Mouse (Mus musculus) liver, embryonic 14.5 days (tissue): ENCODE measurements around the gene Gm10198. TPM values are rescaled to one million over a fixed set of nuclear protein-coding genes. Genes with fewer than 3 reads are reported as not detected.

ENCODE experiments used
- ATAC-seq: fragments of 200-750 bp; cut with Nextera tagmentation; 2 replicates; pipeline ENCODE4 v1.8.0; 2017; ENCODE audit warnings: moderate number of reproducible peaks, mild to moderate bottlenecking, moderate library complexity; ENCODE audit not compliant: insufficient read depth
- DNase-seq, 3 experiments: peaks; one replicate each; pipeline ENCODE4 v3.0.0-alpha.2; 2012 to 2013; ENCODE audit warnings: low read depth in 3 of 3, low spot score in 3 of 3
- H3K27ac ChIP-seq: fragments of 300-500 bp; sonication (generic); 2 replicates; pipeline ENCODE4 v1.5.1; 2014; ENCODE audit warnings: moderate library complexity, mild to moderate bottlenecking, control low read depth, inconsistent platforms
- H3K27me3 ChIP-seq: fragments of 300-500 bp; sonication (generic); 2 replicates; pipeline ENCODE4 v1.6.1; 2014; ENCODE audit warnings: mild to moderate bottlenecking, low read length, moderate library complexity; ENCODE audit not compliant: control insufficient read depth, insufficient read depth
- H3K36me3 ChIP-seq: fragments of 300-500 bp; sonication (generic); replicated peaks from 2 replicates; pipeline ENCODE4 v1.6.1; 2014; ENCODE audit warnings: low read depth; ENCODE audit not compliant: control insufficient read depth, insufficient read depth
- H3K4me1 ChIP-seq, 2 experiments: fragments of 200-500 bp in 1 of 2; fragments of 300-500 bp in 1 of 2; sonication (generic) in 1 of 2; replicated peaks; 2 replicates each; pipeline ENCODE4 v1.6.1; 2012 to 2014; ENCODE audit warnings: antibody characterized with exemption in 1 of 2, inconsistent platforms in 1 of 2, low read length in 1 of 2; ENCODE audit not compliant: control insufficient read depth in 2 of 2, insufficient read depth in 2 of 2
- H3K4me2 ChIP-seq: fragments of 300-500 bp; sonication (generic); 2 replicates; pipeline ENCODE4 v1.6.1; 2014; ENCODE audit warnings: low read depth, mild to moderate bottlenecking, control low read depth, moderate library complexity
- H3K4me3 ChIP-seq, 2 experiments: fragments of 200-500 bp in 1 of 2; fragments of 300-500 bp in 1 of 2; sonication (generic) in 1 of 2; 2 replicates each; pipeline ENCODE4 v1.5.1; 2012 to 2014; ENCODE audit warnings: low read depth in 2 of 2, low read length in 2 of 2, mild to moderate bottlenecking in 2 of 2, control low read depth in 1 of 2, inconsistent platforms in 1 of 2, moderate library complexity in 1 of 2; ENCODE audit not compliant: insufficient read depth in 1 of 2
- H3K9ac ChIP-seq: fragments of 300-500 bp; sonication (generic); replicated peaks from 2 replicates; pipeline ENCODE4 v1.6.1; 2014; ENCODE audit warnings: mild to moderate bottlenecking, control low read depth, moderate library complexity
- H3K9me3 ChIP-seq: fragments of 300-500 bp; sonication (generic); 2 replicates; pipeline ENCODE4 v1.6.1; 2016; ENCODE audit warnings: low read length, mixed read lengths; ENCODE audit not compliant: control insufficient read depth
- CTCF ChIP-seq: IDR thresholded peaks from 2 replicates; pipeline ENCODE4 v1.5.1; 2016; ENCODE audit warnings: antibody characterized with exemption, low read depth, control low read depth
- EP300 ChIP-seq: IDR thresholded peaks from 2 replicates; pipeline ENCODE4 v1.6.1; 2016; ENCODE audit warnings: antibody characterized with exemption, low read depth
- WGBS: fragments of 180-500 bp; shearing (Covaris S2); extraction: QIAGEN DNeasy Blood & Tissue Kit; methylation state at CpG from one replicate; pipeline ENCODE4 v1.1.7; 2014; ENCODE audit not compliant: insufficient replicate concordance; 5-methylcytosine and 5-hydroxymethylcytosine counted together
- polyA plus RNA-seq, 2 experiments: library from polyadenylated mRNA; depleted of rRNA in 1 of 2; stranded (reverse) in 1 of 2; unstranded in 1 of 2; fragments of >200 nt; fragmentation: Nextera tagmentation in 1 of 2; extraction: Ambion mirVana in 1 of 2; gene quantifications; 2 replicates each; pipeline versions ENCODE4 v1.2.1 to v1.2.3; 2012 to 2014

The Gm10198 gene
- polyA plus RNA-seq, 2 experiments: not detected

GRCm38 (mm10) chr13:111577177-111577576, 15.4 kb upstream of the Gm10198 start:
- Histone ChIP-seq H3K9me3 (no peaks in the 10 kb centered on the region), H3K9ac (no peak overlapping the region), H3K27me3 (no peaks in the 10 kb centered on the region; the same call in 1 of the 2 replicates), H3K4me2 (no peak overlapping the region), H3K4me1 (peaks cover 0 to 3% of the 10 kb centered on the region in 2 experiments; a peak in 1 of 4 replicates), H3K36me3 (no peaks in the 10 kb centered on the region), H3K27ac (no peak overlapping the region), H3K4me3 (no peak overlapping the region)
- ATAC-seq: no peak
- TF ChIP-seq EP300 (peak; percentile 39; the same call in 1 of the 2 replicates), CTCF (no peak)
- DNase-seq: no peak
- 60% methylated on average over 11 of the region's 11 CpGs for WGBS

- Histone ChIP-seq H3K9me3 (no peaks in the 10 kb centered on the region), H3K27ac (no peak overlapping the region), H3K4me1 (peaks cover 0 to 3% of the 10 kb centered on the region in 2 experiments; a peak in 1 of 4 replicates), H3K4me2 (no peak overlapping the region), H3K9ac (no peak overlapping the region), H3K4me3 (no peak overlapping the region), H3K36me3 (no peaks in the 10 kb centered on the region), H3K27me3 (no peaks in the 10 kb centered on the region)
- TF ChIP-seq CTCF (no peak), EP300 (no peak)
- DNase-seq (no peak), ATAC-seq (no peak)
- 83% methylated on average over 10 of the region's 10 CpGs for WGBS
Measured at GRCm38 (mm10) chr13:111580054-111580453, 12.5 kb upstream of the Gm10198 start.

- ATAC-seq: no peak
- TF ChIP-seq CTCF (no peak), EP300 (no peak)
Measured at GRCm38 (mm10) chr13:111598111-111598510, 5.5 kb downstream of the Gm10198 start.

GRCm38 (mm10) chr13:111601383-111601782, 8.8 kb downstream of the Gm10198 start:
- Histone ChIP-seq H3K9me3 (no peaks in the 10 kb centered on the region), H3K27ac (no peak overlapping the region), H3K27me3 (no peaks in the 10 kb centered on the region), H3K4me2 (no peak overlapping the region), H3K9ac (no peak overlapping the region), H3K36me3 (no peaks in the 10 kb centered on the region), H3K4me3 (no peak overlapping the region), H3K4me1 (peaks cover 14 to 17% of the 10 kb centered on the region in 2 experiments; a peak in 3 of 4 replicates)
- no peak for DNase-seq
- TF ChIP-seq CTCF: no peak
- ATAC-seq: no peak
- WGBS: 41% methylated on average over 4 of the region's 4 CpGs

More at GRCm38 (mm10) chr13:111598111-111598510, 5.5 kb downstream of the Gm10198 start:
- H3K27ac ChIP-seq: no peak overlapping the region
- H3K4me1 ChIP-seq: no peaks in the 10 kb centered on the region
- H3K36me3 ChIP-seq: no peaks in the 10 kb centered on the region
- WGBS: 75% methylated on average over 7 of the region's 7 CpGs
- no peak overlapping the region for H3K9ac ChIP-seq
- H3K9me3 ChIP-seq: no peaks in the 10 kb centered on the region
- no peaks in the 10 kb centered on the region for H3K27me3 ChIP-seq
- DNase-seq: no peak
- H3K4me2 ChIP-seq: no peak overlapping the region
- H3K4me3 ChIP-seq: no peak overlapping the region

- Histone ChIP-seq H3K27me3 (no peaks in the 10 kb centered on the region), H3K36me3 (no peaks in the 10 kb centered on the region), H3K4me2 (peak overlapping the region; percentile 49), H3K9ac (0 out of 2 replicates have a peak overlapping the region, but pooled peaks have one; percentile 9), H3K4me3 (0 out of 4 replicates have a peak overlapping the region, but pooled peaks of 1 of the 2 experiments have one; percentile 3), H3K9me3 (no peaks in the 10 kb centered on the region), H3K27ac (no peak overlapping the region), H3K4me1 (peaks cover 14 to 17% of the 10 kb centered on the region in 2 experiments; a peak in 3 of 4 replicates)
- ATAC-seq (peak; percentile 97), DNase-seq (peak; percentile 40 to 52 (median 42))
- TF ChIP-seq EP300 (peak; percentile 77), CTCF (no peak)
- 18% methylated on average over 5 of the region's 5 CpGs for WGBS
Measured at GRCm38 (mm10) chr13:111604826-111605225, 12.2 kb downstream of the Gm10198 start.
